Mouse (Mus musculus) left cerebral cortex, adult 9 months (tissue): Measurements from ENCODE around the gene Denr.

Source experiments
- DNase-seq, 2 experiments: peaks; one replicate each; pipeline ENCODE4 v3.0.0; 2022; ENCODE audit warnings: low spot score in 2 of 2

Denr gene

DNA sequence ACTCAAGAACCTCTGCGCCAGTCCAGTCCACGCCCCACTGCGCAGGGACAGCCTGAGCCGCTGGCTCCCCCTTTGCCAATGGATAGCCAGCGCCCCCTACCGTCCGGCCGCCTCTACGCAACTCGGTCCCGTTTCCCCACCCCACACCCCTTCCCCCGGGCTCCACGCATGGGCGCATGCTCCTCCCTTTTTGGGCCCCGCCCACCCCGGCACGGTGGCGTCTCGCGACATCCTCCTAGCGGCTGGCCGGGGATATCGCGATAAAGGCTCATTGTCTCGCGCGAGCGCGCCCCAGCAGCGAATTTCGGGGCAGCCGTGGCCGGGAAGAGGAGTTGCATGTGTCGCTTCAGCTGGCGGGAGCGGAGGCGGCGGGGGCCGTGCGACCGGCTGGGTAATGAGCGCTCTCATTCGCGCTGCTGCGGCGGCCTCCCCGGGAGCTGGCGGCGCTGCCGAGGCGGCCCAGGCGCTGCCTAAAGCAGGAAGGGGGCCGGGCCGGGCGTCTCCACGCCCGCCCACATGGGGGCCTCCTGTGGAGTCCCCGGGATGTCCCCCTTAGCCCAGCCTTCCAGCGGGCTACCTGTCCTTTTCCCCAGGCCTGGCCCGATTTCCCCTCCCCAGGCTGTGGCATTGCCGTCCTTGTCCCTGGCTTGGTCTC, at the start of gene Denr:
TSS of gene Denr (plus strand) at position 200 of the 655 bp plus-strand sequence.
- DNase-seq = peak; percentile 90 to 98

DNA sequence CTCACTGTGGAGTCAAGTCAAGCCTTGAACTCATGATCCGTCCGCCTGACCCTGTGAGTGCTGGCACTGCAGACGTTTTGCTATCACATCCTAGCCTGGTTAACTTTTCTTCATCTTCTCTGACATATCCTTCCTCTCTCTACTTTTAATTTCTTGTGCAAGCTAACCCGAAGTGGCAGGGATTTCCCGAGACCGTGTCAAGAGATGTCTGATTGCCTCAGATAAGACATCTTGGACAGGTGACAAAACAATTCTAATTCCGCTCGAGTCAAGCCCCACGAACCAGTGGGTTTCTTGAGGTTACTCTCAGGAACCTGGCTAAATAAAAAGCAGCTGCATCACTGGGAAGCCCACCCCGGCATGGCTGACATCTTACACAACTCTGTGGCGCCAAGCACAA, 48.2 kb upstream of the Denr start:
- no peak for DNase-seq

- no peak for DNase-seq
These were observed 44.3 kb upstream of the Denr start for GRCm38 (mm10) chr5:123862374-123863350.

GRCm38 (mm10) chr5:123863934-123864333, 43.0 kb upstream of the Denr start:
- no peak for DNase-seq

DNA sequence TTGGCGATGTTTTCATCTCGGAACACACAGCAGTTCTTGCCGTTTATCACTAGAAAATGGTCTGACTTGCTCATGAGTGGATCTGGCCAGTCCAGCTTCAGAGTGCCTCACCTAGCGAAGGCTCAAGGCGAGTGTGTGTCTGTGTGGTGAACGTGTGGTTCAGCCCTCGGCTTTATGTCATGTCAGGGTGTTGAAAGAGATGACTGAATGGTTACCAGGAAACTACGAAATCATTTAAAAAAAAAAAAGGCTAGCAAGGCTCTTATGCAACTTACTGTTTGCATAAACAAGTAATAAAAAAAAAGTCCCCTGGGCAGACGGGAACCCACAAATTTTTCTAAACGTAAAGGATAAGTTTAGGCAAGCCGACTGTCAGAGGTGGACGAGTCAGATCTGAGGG, 41.6 kb upstream of the Denr start, which contains the start of gene Hcar2:
TSS of gene Hcar2 (minus strand) at position 135 of the 400 bp plus-strand sequence.
- DNase-seq = no peak

DNA sequence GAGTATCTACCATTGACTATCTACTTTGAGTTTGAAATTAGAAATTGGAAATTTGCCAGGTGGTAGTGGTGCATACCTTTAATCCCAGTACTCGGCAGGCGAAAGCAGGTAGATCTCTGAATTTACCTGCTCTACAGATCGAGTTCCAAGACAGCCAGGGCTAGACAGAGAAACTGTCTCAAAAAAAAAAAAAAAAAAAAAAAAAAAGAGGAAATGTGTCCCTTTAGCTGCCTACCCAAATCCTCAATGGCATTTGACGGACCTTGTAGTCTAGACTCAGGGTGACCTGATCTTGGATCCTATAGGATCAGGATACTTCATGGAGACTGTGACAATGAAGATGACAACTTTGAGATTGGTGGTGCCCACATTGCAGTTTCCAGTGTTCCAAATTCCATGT, 40.5 kb upstream of the Denr start:
- no peak for DNase-seq

DNA sequence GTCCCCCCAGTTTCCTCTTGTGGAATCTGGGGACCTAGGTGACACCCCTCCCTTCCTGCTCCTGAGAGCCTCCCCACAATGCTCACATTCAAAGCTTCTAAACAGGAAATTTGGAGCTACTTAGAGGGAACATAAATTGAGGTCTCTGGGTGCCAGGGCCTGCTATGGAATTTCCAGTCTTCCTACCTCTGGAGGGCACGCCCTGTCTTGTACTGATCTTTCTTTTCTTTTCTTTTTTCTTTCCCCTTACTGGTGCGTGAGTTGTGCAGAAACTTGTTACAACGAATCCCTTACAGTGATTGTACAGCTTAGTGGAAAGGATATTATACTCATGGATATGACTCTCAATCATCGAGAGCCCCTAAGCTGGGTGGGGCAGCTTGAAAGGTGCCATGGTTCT, 37.4 kb upstream of the Denr start:
- DNase-seq = no peak

GRCm38 (mm10) chr5:123874177-123874576, 32.8 kb upstream of the Denr start:
- no peak for DNase-seq

- no peak for DNase-seq
These were observed 28.9 kb upstream of the Denr start for GRCm38 (mm10) chr5:123878056-123878455.

GRCm38 (mm10) chr5:123879928-123880327, 27.0 kb upstream of the Denr start, which contains the start of gene Hcar1:
TSS of gene Hcar1 (minus strand) at chr5:123880020.
- DNase-seq = no peak

- no peak for DNase-seq
These were observed 26.2 kb upstream of the Denr start for GRCm38 (mm10) chr5:123880778-123881177.

GRCm38 (mm10) chr5:123883891-123884290, 23.1 kb upstream of the Denr start:
- no peak for DNase-seq

DNA sequence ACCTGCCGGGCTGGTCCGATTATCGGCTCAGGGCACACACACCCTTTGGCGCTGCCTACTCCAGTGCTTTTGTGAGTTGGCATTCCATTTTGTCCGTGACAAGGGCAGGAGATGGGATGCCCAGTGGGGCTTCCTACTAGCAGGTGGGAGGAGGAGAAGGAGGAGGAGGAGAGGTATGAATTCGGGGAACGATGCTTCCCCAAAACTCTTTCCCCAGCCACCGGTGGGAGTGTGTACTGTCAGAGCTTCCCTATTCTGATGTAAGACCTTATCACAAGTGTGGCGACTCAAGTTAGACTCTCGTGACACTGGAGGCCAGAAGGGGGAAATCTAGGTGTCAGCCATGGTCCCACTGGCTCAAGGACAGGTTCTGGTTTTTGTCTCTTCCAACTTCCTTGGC, 22.6 kb upstream of the Denr start:
- DNase-seq = no peak

DNA sequence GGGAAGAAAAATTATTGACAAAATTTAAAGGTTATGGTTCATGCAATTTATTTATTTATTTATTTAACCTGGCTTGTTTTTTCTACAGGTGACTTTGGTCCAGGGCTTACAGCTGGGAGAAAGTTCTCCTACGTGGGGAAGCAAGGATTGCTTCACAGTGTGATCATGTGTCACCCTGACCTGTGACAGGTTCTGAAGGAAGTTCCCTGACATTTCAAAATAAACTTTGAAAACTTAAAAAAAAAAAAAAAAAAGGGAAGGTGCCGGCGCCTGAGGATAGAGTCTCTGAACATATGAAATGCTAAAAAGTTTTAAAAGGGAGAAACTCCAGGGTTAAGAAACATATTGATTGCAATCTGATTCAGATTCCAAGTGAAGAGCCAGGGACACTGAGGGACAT, 20.6 kb upstream of the Denr start:
- DNase-seq = no peak

DNA sequence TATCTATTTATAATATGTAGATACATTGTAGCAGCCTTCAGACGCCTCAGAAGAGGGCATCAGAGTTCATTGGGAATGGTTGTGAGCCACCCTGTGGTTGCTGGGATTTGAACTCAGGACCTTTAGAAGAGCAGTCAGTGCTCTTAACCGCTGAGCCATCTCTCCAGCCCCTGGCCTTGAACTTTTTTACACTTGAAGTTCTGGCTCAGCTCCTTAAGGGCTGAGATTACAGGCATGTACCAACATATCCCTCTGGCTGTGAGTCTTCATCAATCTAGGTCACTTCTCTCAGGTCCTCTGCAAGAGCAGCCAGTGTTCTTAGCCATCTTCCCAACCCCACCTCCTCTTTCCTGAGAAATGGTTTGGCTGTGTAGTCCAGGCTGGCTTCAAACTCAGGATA, 16.7 kb upstream of the Denr start:
- DNase-seq = no peak

GRCm38 (mm10) chr5:123890987-123891386, 16.0 kb upstream of the Denr start:
- no peak for DNase-seq

DNA sequence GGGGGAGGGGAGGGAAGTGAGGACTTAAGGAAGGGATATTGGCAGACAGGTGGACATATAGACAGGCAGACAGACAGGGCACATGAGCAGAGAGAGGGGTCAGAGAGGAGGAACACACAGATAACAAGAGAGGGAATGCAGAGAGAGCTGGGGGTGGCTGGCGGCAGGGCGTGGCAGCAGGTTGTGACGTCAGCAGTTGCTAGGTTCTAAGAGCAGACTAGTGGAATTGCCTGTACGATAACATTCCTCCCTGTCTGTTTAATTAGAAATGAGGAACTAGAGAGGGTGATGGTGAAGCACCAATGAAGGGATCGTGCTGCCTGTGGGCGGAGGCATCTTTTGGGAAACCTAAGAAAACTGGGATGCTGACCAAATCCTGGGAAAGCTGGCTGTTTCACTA, 15.3 kb upstream of the Denr start:
- DNase-seq = peak in 1 of 2 experiments; percentile 34

DNA sequence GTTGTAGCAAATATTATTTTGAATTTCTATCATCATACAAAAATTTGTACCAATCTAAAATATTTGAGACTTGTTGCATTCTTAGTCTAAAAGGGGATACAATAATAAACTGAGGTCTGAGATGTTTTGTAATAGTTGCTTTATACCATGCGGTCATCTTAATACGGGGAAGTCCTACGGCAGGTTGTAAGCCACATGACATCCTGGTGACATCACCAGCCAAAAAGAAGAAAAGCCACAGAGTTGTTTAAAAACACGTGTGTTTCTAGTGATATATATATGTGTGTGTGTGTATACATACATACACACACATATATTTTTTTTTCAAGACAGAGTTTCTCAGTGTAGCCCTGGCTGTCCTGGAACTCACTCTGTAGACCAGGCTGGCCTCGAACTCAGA, 13.5 kb upstream of the Denr start:
- DNase-seq = no peak

GRCm38 (mm10) chr5:123896395-123896794, 10.6 kb upstream of the Denr start:
- no peak for DNase-seq

DNA sequence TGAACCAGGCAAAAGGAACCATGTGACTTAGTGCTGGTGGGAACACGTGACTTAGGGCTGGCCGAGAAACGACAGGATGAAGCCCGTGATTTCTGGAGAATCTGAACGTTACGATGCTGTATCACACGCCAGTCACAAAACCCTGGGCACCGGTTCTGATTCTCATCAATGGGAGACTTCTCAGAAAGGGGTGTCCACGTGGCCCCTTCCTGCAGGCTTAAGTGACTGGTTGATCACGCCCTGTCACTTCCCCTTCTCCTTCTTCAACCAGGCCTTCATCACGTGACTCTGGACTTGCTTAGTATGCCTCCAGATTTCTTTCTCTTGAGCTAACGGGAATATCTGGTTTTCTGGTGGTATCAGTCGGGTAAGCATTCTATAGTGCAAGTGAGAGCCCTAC, 9.6 kb upstream of the Denr start:
- peak in 1 of 2 experiments; percentile 41 for DNase-seq

DNA sequence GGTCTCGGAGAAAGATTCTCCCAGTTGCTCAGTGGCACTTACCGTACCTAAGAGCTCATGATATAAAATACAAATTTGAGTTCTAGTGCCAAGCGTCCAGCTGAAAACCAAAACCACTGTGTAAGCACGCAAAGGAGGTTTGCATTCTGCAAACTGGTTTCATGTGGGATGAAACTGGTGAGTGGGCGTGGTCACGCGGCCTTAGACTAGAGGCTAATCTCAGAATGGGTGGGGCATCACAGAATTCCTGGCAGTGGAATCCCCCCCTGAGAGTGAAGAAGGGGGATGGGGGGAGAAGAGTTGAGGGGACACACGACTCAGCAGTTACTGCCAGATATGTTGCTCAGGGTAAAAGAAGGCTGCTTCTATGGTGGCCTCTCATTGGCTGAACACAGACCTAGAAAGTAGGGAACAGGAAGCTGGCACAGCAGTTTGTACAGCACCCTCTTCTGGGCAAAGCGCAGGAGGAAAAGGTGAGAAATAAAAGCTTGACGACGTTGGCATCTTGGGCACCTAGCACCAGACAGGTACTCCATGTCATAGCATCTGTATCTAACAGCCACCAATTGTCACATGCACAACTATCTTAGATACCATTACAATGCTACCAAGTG, 2.8 kb upstream of the Denr start:
- DNase-seq = no peak
